Mouse (Mus musculus): Measurements from ENCODE around the gene Hsp90aa1.
"Not testable (repeated sequence)": the region's sequence is repeated elsewhere in the genome, so short reads cannot be mapped to it uniquely, and the experiment has no call there.

Hsp90aa1 gene

GRCm38 (mm10) chr12:110702556-110702955, at the start of gene Hsp90aa1:
TSS of gene Hsp90aa1 (minus strand) at chr12:110702728.
- no peak for DNase-seq (ENCODE audit: low read depth)

GRCm38 (mm10) chr12:110750770-110751439, 48.4 kb upstream of the Hsp90aa1 start:
- DNase-seq (ENCODE audit: low read depth), result no peak

DNA sequence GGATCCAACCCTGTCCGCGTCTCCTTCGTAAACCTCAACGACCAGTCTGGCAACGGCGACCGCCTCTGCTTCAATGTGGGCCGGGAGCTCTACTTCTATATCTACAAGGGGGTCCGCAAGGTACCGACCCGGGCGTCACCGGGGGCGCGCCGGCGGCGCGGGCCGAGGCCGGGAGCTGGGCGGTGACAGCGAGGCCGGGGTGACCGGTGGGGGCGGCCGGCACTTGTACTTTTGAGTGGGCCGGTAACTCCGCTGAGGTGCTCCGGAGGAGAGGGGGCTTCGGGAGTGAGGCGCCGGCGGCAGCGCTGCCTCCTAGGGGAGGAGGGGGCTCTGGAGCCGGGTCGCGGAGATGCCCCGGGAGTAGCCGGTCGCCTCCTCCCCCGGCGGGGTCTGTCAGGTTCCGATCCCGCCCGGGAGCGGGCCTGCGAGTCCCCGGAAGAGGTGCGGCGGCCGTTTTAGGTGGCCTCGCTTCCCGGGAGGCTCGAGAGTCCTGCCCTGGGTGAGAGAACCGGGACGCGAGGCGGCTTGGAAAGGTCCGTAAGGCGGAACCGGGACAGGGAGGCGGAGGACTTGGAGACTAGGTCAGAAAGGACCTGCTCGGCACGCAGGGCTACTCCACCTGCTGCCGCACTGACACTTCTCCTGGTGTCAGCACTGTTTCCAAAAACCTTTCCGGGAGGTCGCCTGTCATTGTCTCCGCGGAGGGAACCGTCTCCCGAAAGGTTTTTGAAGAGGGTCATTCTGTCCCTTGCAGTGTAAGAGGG, 35.8 kb upstream of the Hsp90aa1 start:
- no peak for DNase-seq (ENCODE audit: low read depth)

DNA sequence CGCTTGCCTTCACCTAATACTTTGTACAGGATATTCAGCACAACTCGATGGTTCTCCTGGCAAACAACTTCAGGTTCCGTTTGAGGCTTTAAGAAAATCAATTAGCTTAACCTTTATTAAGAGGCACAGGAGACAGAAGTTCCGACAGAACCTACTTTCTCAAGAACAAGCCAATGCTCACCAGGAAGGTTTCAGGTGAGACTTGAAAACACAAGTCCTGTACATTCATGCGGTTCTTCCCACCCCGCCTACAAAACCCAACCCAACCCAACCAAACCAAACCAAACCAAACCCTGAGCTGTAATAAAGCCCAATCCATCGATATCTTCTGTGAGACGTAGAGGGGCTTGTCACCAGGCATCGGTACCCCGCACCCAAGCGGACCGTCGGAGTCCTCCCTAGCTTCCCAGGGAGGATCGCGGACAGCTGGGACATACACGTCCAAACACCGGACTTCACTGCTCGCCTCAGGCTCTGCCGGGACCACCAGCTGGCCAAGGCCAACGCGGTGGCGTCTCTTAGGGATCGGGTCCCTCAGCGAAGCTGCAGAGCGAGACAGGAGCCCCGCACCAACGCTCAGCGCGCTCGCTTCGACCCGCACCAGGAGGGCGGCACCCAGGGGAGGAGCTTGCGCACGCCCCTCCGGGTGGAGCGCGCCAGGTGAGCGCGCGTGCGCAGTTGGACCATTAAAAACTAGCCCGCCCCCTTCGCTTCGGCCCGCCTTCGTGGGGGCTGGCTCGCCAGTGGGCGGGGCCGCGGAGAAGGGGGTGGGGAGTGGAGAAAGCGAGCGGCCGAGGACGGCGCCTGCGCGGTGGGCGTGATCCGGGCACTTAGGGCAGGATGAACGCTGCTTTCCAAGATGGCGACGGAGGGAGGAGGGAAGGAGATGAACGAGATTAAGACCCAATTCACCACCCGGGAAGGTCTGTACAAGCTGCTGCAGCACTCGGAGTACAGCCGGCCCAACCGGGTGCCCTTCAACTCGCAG, 34.9 kb upstream of the Hsp90aa1 start, which contains the start of gene Wdr20:
Gene Wdr20 (plus strand): TSS at position 775 of the 988 bp plus-strand sequence.
- DNase-seq (ENCODE audit: low read depth), result peak; percentile 93

DNA sequence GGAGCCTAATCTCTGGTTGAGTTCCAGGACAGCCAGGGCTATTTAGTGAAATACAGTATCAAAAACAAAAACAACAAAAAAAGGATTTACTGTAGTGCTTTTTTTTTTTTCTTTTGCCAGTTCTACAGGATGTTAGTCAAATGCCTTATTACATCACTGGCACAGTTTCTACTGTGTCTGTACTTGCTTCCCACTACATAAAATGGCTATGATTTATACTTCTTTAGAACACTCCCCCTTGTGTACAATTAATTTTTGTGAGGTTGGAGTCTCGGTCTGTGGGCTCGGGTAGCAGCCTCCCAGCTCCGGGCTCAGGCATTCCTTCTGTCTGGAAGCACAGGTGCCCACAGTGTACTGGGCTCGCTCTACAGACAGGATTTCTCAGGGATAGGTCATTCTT, 34.1 kb upstream of the Hsp90aa1 start:
- no peak for DNase-seq (ENCODE audit: low read depth)

DNA sequence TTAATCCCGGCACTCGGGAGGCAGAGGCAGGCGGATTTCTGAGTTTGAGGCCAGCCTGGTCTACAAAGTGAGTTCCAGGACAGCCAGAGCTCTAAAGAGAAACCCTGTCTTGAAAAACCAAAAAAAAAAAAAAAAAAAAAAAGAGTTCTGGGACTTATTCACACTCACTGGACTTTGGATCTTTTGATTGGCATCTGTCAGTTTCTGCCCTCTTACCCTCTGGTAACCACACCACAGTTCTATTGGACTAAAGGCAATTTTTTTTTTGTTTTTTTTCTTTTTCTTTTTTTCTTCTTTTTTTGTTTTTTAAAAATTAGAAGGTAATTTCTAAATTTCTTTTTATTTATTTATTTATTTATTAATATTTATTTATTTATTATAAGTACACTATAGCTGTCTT, 30.7 kb upstream of the Hsp90aa1 start:
- not testable (repeated sequence) for DNase-seq (ENCODE audit: low read depth)

DNA sequence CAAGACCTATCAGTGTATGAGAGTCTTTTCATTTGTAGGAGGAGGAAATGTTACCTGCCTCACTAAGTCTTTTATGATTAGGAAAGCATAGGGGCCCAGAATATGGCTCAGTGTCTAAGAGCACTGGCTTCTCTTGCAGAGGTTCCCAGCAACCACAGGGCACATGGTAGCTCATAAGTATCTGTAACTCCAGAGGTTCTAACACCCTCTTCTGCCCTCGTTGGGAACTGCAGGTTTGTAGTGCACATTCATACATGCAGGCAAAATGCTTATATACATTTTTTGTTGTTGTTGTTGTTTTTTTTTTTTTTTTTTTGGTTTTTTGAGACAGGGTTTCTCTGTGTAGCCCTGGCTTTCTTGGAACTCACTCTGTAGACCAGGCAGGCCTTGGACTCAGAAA, 23.9 kb upstream of the Hsp90aa1 start:
- DNase-seq (ENCODE audit: low read depth), result no peak

DNA sequence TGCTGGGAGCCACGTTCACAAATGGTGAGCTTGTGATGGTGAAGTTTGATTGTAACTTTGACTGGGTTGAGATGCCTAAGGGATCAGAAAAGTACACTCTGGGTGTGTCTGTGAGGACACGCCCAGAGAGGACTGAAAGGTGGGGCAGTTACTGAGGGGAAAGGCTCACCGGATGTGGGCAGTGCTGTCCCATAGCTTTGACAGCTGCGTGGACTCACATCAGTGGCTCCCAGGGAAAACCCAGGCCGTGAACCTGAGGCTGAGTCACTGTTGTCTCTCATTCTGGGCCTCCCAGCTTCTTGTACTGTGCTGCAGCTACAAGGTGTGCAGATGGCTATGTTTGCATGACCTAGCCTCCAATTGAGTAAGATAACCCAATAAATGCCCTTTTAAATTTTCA, 23.0 kb upstream of the Hsp90aa1 start:
- DNase-seq (ENCODE audit: low read depth), result no peak

GRCm38 (mm10) chr12:110725051-110725450, 22.5 kb upstream of the Hsp90aa1 start:
- DNase-seq (ENCODE audit: low read depth), result no peak

GRCm38 (mm10) chr12:110716004-110716403, 13.5 kb upstream of the Hsp90aa1 start:
- DNase-seq (ENCODE audit: low read depth), result no peak

- no peak for DNase-seq (ENCODE audit: low read depth)
Measured at GRCm38 (mm10) chr12:110714215-110714614, 11.7 kb upstream of the Hsp90aa1 start.

GRCm38 (mm10) chr12:110713784-110714183, 11.3 kb upstream of the Hsp90aa1 start:
- DNase-seq (ENCODE audit: low read depth), result no peak

DNA sequence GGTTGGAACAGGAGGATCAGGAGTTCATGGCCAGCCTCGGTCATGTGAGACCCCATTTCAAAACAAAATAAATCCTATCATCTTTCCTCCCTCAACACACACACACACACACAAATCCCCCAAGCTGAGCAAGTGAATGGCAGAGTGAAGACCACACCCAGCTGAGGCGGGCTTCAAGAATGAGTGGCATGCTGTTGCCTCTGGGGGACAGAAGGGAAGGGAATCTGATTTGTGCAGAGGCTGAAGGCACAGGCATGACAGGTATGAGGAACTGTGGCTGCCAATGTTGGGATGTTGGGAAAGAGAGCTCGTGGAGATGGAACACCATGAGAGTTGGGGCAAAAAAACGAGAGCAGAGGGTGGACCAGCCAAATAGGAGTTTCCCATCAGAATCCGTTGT, 8.7 kb upstream of the Hsp90aa1 start:
- DNase-seq (ENCODE audit: low read depth), result no peak

GRCm38 (mm10) chr12:110707451-110707850, 4.9 kb upstream of the Hsp90aa1 start:
- DNase-seq (ENCODE audit: low read depth), result no peak

DNA sequence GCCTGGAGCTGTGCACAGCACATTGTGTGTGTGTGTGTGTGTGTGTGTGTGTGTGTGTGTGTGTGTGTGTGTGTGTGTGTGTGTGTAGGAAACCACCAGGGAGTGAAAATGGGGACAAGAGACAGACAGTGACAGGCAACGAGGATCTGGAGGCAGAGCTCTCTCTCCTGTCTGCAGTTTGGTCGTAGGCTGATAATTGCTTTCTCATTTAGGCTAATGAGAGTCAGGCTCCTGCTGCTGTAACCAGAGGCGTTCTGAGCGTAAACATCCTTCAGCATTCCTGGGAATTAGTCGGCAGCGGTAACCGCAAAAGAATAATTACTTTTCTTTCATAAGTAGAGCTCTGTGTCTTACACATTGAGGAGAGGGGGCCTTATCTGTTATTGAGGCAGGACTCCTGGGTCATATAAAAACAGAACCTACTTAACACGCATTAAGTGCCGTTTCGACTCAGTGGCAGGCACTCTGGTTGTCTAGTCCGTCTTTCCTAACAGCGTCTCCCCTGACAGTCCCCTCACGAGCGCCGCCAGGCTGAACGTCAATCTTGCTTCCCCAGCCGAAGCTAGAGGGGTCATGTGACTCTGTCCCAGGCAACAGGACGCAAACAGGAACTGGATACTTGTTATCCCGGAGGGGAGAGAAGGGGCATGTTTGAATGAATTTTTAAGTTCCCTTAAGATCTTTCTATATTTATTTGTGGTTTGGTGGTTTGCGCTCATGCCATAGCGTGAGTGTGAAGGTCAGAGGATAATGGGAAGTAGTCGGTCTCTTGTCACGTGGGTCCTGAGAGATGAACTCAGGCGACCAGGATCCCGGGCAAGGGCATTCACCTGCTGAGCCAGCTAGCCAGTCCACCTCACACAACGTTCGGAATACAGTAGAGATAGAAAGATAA, 4.1 kb upstream of the Hsp90aa1 start:
- no peak for DNase-seq (ENCODE audit: low read depth)

- DNase-seq (ENCODE audit: low read depth), result not testable (repeated sequence)
Measured at GRCm38 (mm10) chr12:110705419-110705818, 2.9 kb upstream of the Hsp90aa1 start.

DNA sequence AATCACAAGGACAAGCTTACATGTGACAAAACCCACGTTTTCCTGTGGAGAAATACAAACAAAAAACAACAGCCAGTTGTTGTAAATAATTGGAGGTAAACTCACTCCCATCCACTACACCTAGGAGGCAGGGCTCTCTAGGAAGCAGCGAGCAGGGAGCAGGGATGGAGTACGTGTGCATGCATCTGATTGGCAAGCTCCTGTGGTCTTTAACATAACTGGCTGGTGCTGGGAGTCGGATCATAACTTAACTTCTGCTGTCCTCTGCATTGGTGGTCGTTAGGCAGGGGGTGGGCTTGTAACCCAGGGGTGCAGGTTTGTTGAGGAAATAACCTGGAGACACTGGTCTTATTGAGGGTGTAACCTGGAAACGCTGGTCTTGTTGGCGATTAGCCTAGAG, 1.2 kb upstream of the Hsp90aa1 start:
- DNase-seq (ENCODE audit: low read depth), result no peak

- no peak for DNase-seq (ENCODE audit: low read depth)
Measured at GRCm38 (mm10) chr12:110703008-110703471, 512 bp upstream of the Hsp90aa1 start.

DNA sequence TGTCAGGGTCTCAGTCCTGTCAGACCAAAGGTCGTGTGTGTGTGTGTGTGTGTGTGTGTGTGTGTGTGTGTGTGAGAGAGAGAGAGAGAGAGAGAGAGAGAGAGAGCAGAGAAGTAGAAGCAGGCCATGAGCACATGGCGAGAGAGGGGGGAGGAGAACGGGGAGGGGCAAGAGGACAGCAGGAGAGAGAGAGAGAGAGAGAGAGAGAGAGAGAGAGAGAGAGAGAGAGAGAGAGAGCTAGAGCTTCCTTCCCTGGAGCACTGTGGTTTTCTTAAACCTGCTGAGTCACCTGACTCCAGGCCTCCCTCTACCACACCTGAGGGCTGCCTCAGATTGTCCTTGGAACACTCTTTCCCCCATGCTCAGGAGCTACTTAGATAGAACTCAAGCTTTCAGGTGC, 1.2 kb downstream of the Hsp90aa1 start:
- not testable (repeated sequence) for DNase-seq (ENCODE audit: low read depth)

DNA sequence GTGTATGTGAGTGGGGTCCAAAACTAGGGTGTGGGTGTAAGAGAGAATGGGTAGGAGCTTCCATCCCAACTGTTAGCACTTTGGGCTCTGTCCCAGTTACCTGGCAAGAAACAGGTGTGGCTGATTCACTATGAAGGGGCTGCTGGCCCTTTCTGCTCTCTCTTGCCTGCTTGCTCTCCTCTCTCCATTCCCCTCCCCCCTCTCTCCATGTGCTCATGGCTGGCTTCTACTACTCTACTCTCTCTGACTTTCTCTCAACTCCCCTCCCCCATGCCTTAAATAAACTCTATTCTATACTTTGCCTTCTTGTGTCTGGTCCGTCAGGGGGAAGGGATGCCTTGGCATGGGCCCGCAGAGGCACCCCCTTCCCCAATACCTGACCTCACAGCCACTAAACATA, 1.8 kb downstream of the Hsp90aa1 start:
- no peak for DNase-seq (ENCODE audit: low read depth)

GRCm38 (mm10) chr12:110699171-110699547, 3.4 kb downstream of the Hsp90aa1 start:
- DNase-seq (ENCODE audit: low read depth), result no peak
